Mouse (Mus musculus): Measurements from ENCODE around the gene Podn.
A peak's percentile ranks its signal among the peaks of the same experiment; 100 is the strongest.

The Podn gene

DNA sequence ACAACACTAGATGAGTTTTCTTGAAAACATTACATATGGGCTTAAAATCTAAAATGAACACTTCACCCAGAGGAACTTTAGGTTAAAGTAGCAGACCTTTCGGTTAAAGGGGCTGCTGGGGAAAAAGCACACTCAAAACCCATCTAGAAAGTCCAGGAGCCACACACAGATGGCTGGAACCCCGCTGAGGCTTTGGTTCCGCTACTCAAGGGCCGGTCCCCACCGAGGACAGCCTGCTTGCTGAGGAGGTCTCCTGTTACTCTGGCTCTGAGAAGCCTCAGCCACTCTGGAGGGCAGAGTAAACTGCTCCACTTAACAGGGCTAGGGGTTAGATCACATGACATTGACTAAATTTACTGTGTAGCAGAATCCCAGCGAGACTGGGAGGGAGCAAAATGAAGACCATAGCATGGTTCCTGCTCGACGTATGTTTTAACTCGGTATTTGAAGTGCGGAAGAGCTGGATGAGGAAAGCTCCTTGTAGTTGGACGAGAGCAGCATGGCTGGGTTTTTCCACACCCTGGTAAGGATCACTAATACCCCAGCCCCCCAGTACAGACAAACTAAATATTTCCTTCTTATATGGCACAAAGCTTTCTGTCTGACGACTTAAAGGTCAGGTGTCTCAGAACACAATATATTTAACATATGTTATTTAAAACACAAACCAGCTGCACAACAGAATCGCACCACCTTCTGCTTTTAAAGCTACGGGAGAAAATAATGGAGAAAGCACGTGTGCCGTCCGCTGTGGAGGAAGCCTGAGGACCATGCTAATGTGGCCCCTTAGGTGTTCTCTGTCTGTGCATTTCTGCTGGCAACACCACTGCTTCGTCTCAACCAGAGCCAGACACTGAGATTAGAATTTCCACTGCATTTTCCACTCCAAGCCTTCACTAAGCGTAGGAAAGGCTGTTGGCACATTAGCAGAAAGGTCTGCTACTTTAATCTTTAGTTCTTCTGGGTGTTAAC is 50.8 kb downstream of the Podn start:
- no peak for DNase-seq (ENCODE audit: low spot score in 2 of 2)

DNA sequence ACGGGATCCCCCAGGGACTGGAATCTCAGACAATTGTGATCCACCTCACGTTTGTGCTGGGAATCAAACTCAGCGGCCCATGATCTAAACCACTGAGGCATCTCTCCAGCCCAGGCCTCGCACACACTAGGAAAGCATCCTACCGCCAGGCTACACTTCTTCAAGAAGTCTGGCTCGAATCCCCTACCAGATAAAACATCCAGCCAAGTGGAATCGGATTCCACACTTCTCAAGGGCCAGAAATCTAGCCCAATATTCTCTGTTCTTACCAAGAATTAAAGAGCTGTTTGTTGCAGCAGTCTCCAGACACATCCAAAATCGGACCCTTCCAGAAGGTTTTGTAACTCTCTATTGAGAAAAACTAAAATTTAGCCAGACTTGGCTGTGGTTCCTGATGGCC is 59.2 kb downstream of the Podn start:
- DNase-seq (ENCODE audit: low spot score in 2 of 2): peak in 1 of 2 experiments; percentile 36

DNA sequence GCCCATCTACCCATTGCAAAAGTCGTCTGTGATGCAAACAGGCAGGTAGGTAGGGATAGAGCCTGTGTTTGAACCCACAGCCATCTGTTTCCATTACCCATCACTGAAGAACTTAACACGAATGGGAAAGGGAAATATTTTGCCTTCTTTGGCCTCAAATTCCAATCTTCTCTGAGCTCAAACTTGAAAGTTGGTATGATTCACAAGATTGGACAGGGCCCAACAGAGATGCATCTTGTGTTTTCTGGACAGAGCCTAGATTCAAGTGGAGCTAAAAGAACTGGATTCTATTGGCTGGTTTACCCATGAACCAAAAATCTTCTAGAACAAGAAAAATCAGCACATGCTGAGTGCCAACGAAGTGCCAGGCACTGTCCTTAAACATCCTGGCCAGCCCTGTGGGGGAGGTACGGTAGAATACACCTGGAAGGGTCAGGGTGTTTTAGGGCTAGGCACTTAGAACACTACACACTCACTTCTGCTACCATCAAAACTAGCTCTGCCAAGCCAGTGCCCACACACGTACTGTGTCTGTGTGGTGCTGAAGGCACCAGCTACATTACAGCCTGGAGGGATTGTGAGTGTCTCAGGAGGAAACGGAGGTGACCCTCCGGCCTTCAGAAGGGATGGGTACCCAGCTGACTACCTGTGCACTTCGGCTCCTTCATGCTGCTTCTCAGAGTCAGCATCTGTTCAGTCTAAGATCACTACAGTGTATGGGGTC is 63.0 kb downstream of the Podn start:
- no peak for DNase-seq (ENCODE audit: low spot score in 2 of 2)

DNA sequence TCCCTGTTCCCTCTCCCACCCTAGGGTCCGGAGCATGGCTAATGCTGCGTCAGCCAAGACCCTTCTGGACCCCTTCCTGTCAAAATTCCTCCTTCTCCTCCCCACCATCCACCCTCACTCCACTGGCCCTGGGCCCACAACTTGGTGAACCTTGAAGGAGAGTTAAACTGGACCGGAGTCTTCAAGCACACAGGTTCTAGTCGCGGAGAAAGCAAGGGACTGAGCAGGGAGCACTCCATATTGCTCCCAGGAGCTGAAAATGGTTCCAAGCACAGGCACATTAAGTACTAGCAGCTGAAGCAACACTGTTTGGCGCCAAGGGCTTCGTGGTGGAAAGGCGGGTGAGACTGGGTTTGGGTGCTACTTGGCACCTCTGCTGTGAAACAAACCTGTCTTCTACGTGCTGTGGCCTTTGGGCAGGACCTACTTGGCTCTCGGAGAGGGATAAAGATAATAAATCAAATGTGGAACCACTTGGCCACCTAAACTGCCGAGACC is 63.8 kb downstream of the Podn start:
- DNase-seq (ENCODE audit: low spot score in 2 of 2): no peak

DNA sequence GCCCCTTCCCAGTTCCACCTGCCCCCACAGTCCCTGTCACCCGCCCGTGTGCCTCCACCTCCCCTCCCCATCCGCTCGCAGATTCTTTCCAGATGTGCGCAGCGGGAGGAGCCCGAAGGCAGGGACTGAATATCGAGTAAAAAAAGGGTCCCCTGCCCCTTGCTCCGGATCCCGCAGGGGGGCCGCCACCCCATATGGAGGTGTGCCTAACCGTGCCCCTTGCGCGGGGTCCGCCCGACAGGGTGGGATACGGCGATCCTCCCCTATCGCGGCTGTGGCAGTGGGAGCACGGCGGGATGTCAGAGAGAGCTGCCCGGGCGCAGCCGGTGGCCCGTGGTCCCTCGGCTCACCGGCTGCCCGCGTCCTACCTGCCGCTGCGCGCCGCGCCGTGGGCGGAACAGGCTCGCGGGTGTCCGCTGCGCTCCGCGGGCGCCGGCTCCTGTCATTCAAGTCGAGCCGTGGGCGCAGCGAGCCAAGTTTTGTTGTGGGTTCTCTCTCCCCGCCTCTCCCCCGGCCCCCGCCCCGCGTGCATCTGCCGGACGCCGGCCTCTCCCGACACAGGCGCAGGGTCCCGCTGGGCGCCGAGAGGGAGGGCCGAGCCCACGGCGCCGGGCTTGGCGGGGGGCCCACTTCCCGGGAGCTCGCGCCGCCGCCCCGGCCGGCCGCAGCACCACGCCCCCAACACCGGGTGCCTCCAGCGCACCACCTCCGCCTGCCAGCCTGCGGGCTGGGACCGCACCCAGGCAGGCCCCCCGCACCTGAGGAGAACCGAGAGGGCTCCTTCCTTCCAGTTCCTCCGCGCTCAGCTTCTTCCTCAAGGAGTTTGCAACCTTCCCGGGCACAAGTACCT is 64.5 kb downstream of the Podn start:
- DNase-seq (ENCODE audit: low spot score in 2 of 2): peak; percentile 43 to 68

DNA sequence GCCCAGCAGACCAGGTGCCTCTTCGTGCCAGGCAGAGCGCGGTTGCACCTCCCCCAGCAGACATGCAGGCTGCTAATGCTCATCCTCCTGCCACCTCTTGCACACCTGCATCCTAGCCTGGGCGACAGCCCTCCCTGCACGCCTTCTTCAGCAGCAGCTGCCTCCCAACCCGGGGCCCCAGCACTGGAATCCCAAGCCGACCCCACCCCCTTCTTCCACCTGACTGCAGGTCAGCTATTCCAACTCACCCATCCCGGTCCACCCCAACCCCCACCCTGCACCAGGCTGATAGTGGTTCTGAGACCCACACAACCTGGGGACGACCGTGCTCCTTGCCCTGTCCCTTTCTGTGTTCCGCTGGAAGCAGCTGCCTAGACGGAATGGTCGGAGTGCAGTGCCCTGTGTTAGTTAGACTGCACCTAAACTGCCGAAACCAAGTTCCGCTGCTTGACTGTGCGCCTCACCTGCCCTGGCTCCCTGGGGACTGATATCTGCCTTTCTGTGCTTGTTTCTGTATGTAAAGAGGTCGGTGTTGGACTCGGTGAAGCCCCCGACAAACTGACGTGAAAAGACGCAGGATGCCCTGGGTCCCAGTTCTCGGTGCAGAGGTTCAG is 65.2 kb downstream of the Podn start:
- DNase-seq (ENCODE audit: low spot score in 2 of 2): no peak

DNA sequence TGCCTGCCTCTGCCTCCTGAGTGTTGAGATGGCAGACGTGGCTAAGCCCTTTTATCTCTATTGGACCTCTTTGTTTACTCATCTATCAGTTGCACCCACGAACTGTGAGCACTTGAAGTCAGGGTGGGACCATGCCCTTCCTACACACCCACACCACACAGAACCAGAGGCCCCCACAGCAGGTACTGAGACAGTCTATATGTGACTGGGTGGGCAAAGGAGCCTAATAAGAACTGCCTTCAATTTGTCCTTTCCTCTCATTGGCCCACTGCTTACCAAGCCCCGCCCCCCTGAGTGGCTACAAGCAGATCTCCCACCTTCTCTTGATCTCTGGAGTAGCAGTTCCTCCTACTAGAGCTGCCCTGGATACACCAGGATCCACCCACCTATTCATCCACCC is 70.1 kb downstream of the Podn start:
- no peak for DNase-seq (ENCODE audit: low spot score in 2 of 2)

DNA sequence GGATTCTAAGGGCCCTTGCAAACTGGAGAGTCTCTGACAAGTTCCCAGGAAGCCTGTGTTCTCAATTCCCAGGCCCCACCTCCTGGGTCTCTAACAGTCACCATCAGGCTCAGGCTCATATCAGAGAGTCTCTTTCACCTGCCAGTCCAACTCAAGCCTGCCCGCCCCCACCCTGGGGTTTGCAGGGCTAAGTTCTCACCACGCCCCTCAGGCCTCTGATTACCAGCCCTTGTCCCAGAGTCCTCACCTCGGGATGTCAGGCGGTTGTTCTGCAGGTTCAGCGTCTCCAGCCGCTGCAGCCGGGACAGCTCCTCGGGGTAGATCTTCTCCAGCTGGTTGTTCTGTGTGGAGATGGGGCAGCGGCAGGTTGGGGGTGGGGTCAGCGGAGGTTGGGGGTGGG is 71.0 kb downstream of the Podn start:
- peak; percentile 26 to 37 for DNase-seq (ENCODE audit: low spot score in 2 of 2)

DNA sequence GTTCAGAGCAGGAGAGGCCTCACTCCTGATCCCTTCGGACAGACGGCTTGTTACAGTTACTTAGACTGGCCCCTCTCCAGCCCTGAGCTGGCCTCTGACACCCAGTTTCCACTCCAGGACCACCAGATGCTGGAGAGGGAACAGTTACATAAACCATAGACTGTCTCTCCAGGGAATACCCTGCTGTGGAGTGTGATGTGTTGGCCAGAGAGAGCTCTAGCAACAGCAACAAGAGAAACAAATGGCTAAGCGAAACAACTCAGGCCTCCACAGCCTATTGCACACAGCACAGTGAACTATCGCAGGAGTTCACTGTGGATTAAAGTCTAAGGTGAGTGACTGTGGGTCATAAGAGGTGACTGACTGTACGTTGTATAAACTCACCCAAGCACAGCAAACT is 71.6 kb downstream of the Podn start:
- DNase-seq (ENCODE audit: low spot score in 2 of 2): peak in 1 of 2 experiments; percentile 58

DNA sequence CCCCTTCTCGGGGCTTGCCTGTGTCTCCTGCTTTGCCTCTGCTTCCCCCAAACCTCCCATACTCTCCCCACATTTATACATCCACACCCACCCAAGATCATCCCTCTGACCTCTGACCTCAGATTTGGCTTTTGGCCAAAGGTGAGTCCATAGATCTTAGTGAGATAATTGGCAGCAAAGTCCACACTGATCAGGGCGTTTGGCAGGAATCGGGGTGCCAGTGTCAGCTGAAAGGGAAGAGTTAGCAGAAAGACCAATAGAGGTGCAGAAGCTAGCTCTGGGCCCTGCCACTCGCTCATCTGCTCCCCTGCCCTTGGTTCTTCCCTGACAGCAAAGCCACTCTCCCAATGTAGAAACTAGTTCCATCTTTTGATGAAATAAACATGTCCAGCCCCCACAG is 73.1 kb downstream of the Podn start:
- no peak for DNase-seq (ENCODE audit: low spot score in 2 of 2)

DNA sequence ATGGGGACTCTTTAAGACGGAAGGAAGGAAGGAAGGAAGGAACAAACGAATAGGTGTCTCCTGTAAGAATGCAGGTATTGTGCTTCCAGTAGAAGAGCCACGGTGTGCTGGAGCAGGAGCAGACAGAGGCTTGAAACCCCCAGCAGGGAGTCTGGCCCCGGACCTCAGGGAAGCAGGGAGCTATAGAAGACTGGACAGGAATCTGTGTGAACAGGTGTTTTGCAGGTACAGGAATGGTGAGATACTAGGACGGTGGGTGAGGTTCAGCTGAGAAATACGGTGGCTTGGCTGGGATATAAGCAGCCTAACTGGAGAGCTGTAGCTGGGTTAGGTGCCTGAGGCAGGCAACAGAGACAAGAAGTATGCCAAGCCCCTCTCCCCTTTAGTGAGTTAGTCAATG is 76.1 kb downstream of the Podn start:
- DNase-seq (ENCODE audit: low spot score in 2 of 2): no peak

DNA sequence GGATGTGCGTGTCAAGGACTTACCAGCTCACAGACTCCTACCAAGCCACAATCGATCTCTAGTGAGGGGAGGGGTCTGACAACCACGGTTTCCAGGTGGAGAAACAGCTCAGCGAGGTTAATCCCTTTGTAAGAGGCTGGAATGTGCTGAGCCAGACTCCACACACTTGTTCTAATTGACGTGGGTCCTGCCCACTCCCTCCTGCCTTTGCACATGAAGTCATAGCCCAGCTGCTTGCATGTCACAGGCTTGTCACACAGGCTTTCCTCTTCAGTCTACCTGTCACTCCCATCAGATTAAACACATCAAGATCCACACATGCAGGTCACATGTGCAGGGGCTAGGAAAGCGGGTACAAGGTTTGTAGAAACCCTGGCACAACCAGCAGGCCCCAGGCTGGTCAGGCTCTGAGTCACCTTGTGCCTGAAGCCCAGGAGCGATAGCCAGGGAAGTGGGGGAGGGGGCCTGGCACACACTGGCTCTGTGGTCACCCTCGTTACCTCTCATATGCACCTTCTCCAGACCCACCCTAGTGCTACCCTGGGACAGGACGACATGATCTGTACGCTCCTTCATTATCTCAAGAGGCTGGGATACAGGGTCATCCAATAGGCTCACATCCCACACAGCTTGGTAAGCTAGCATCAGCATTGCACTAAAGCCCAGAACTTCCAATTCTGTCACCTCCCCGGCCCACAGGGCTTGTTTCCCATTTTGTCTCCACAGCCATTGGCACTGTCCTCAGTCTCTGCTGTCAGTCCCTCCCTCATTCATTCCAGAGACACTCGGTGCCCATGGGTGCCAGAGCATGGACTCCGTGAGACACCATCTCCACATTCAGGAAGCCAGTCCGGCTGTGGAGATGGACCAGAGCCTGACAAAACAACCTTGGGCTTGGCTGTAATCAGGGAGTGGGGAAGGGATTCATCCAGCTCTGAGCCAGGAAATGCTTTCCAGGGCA is 77.0 kb downstream of the Podn start:
- no peak for DNase-seq (ENCODE audit: low spot score in 2 of 2)

DNA sequence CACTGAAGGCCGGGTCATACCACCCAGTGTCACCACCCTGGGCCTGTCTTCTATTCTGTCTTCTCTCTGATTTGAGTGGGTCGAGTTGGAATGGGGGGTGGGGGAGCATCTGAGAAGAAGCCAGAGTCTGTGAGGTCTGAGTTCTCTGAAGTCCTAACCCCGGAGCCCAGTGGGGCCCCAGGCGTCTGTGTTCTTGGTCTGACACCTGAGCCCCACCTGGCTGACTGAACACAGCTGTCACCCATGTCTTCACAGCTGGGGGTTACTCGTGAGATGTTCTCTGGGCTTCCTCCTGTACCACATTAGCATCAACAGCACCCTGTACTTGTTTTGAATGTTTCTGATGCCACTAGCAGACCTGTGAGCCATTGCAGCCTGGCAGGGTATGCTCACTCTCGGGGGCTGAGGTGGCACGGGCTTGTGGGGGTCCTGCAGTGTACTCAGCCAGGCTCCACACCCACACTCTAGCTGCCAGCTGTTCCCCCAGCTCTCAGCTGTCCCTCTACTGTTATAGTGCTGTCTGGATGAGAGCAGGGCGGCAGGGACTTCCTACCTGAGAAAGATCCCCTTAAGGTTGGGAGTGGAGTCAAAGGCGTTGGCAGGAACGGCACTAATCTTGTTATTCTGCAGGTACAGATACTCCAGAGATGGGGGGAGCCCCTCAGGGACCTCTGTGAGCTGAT is 77.9 kb downstream of the Podn start:
- no peak for DNase-seq (ENCODE audit: low spot score in 2 of 2)

DNA sequence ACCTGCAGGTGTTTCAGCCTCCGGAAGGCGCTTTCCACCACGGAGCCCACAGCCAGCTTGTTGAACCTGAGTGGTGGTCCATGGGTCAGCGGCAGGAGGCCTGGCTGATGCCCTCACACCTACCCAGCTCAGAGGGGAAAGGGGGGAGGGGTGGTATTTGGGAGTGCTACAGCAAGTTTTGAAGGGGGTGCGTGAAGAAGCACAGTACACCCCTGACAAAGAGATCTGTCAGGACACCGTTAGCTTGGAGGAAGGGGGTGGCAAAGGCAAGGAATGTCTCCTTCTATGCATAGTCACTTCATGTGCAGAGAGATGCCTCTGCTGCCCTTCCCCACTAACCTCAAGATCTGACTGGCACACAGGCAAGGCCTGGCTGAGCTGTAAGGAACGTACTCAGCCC is 78.4 kb downstream of the Podn start:
- DNase-seq (ENCODE audit: low spot score in 2 of 2): no peak

DNA sequence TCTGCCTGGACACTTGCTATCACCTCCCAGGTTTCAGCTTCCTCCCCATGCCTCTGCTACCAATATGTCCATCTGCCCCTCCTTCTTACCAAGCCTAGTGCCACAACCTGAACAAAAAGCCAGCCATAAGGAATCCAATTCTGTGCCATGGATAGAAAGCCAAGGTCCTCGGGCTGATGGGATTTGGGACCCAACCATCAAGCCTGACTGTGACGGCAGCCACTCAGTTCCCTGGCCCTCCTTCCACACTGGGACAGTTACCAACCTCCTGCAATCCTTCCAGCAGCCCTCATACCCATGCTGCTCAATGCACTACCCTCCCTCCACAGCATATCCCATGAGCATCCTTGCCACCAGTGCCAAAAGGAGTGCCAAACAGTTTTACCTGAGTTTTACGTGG is 79.9 kb downstream of the Podn start:
- no peak for DNase-seq (ENCODE audit: low spot score in 2 of 2)

DNA sequence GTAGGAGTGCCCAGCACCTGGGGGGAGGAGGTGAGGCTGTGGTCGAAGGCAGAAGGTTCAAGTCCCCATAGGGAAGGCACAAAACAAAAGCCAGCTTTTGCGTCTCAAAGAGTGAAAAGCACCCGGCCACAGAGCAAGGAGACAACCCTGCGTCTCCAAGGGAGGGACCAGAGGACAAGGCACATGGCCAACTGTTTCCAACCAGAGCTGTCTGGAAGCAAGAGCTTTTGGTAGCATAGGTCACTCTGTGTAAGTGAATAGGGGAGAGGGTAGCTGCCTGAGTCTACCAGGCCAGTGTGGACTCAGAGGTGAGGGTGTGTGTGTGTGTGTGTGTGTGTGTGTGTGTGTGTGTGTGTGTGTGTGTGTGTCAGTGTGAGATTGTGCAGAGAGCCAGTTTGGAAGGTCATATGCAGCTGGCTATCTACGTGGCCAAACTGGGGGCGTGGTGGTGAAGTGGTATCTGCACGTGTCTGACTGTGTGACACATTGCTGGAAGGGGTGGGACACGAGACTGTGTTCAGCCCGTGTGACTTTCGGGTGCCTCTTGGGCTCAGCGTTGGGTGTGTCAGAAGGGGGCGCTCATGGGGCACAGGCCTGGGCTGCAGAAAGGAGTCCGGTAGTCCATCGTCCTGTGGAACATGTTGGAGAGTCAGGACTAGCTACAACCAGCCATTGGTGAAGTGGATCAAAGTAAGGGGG is 81.0 kb downstream of the Podn start:
- peak; percentile 65 to 86 for DNase-seq (ENCODE audit: low spot score in 2 of 2)

DNA sequence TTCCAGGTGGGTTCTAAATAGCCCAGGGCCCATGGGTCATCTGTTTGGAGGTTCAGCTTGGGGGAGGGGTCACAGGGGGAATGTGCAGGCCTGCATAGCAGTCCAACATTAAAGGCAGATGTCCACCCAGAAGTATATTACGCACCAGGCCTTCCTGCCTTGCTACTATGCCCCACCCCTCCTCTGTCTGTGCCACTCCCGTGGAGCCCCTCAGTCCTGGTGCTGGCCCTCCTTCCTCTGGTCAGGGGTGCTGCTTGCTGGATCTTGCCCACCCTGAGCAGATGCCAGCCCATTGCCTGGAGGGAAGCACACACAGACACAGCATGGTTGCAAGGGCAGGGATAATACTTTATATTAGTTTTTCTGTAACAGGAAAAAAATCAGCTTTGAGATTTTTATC is 81.8 kb downstream of the Podn start:
- no peak for DNase-seq (ENCODE audit: low spot score in 2 of 2)

DNA sequence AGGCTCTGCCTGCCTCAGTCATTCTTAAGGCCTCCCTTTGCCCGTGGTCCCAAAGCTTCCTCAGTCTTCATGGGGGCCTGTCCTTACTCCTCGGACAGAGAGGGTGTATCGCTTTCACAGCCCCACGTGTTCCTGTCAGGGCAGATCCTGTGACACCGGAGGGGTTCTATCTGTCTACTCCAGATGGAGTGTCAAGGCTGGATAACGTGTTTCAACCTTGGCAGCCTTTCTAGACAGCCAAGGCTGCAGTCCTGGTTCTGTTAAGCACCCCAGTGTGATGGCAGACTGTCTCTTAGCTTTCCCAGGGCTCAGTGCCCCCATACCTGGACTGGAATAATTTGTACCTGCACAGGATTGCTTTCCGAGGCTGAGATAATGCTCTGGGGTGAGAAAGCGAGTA is 87.7 kb downstream of the Podn start:
- no peak for DNase-seq (ENCODE audit: low spot score in 2 of 2)

DNA sequence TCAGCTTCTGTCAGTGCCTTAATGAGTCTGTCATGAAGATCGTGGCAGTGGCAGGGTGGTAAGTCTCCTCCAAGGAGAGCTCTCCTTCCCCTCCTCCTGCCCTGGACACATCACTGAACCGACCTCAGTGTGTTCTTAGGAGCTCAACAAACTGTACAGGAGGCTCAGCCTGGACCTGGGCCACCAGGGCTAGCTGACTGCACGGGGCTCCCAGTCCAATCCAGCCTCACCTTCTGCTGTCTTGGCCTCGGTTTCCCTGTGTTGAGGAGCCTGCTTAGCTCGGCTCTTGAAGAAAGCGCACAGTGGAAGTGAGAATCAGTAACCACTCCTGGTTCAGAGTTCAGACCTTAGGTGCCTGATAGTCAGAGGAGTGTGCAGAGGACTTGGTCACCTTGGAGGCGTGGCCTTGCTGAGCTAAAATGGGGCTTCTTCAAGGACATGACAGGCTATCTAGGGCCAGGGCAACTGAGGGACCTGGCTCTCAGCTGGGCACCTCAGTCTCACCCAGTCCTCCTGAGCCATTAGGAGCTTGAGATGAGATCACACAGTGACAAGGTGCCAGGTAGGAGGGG is 88.6 kb downstream of the Podn start:
- no peak for DNase-seq (ENCODE audit: low spot score in 2 of 2)

All from urinary bladder, postnatal 36 days (tissue).